Mouse (Mus musculus) olfactory bulb, adult 2 months (tissue): ENCODE data around the gene Adamtsl3.

Experiments
- CTCF ChIP-seq: fragments of 200-500 bp; IDR thresholded peaks from 2 replicates; pipeline ENCODE4 v1.5.1; 2012; ENCODE audit warnings: low read depth, mild to moderate bottlenecking, low read length, moderate library complexity; ENCODE audit not compliant: insufficient read depth
- POLR2A ChIP-seq: fragments of 200-500 bp; IDR thresholded peaks from 2 replicates; pipeline ENCODE4 v1.6.1; 2012; ENCODE audit warnings: mild to moderate bottlenecking, low read depth, low read length, moderate library complexity; ENCODE audit not compliant: insufficient read depth

DNA sequence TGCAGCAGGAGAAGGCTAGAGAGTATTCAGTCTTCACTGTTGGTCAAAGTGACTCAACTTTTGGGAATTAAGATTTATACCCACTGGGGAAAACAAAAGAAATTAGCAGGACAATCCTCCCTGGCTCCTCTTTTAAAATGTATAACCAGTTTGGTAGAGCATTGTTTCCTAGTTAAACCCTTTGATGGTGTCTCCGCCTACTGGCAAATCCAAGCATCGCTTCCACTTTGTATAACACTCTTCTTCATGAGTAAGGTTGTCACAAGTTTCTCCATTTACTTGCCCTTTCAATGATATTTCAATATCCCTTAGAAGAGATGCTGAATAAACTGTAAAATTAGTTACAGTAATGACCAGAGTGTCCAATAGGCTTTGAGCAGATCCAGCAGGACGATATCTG lies 274.1 kb downstream of the Adamtsl3 start:
- TF ChIP-seq CTCF, result no peak
- no peak for TF ChIP-seq POLR2A
